Mouse (Mus musculus): ENCODE measurements around the gene Ric1. TPM values are rescaled to one million over a fixed set of nuclear protein-coding genes. Genes with fewer than 3 reads are reported as not detected.

Gene Ric1
- total RNA-seq, 1 experiment: 30.7 TPM

- Histone ChIP-seq H3K9ac (ENCODE audit: insufficient read depth, low read depth, low read length, poor library complexity, severe bottlenecking) (no peak overlapping the region), H3K27ac (ENCODE audit: insufficient read depth, low read depth, low read length, poor library complexity, severe bottlenecking) (no peak overlapping the region), H3K36me3 (ENCODE audit: control insufficient read depth, insufficient read depth, low read length, poor library complexity, severe bottlenecking) (no peaks in the 10 kb centered on the region), H3K4me1 (ENCODE audit: control insufficient read depth in 2 of 2, insufficient read depth in 2 of 2, low read length in 2 of 2, poor library complexity in 1 of 2) (no peaks in the 10 kb centered on the region), H3K4me3 (ENCODE audit: insufficient read depth in 1 of 2, low read depth in 1 of 2, low read length in 2 of 2, poor library complexity in 1 of 2, severe bottlenecking in 1 of 2) (no peak overlapping the region), H3K9me3 (ENCODE audit: control insufficient read depth, insufficient read depth, low read depth, low read length) (no peaks in the 10 kb centered on the region)
- no peak for DNase-seq (ENCODE audit: low read depth, low spot score)
- TF ChIP-seq ZNF384 (IDR thresholded peaks at IDR 0.05; ENCODE audit: low read depth, low read length) (no peak), ZC3H11A (IDR thresholded peaks at IDR 0.05; ENCODE audit: borderline replicate concordance, low read depth, low read length) (no peak), CHD2 (IDR thresholded peaks at IDR 0.05; ENCODE audit: low read depth, low read length) (no peak), HCFC1 (IDR thresholded peaks at IDR 0.05; ENCODE audit: borderline replicate concordance, insufficient read depth, low read length) (no peak), MAFK (IDR thresholded peaks at IDR 0.05; ENCODE audit: insufficient read depth, low read depth, low read length) (no peak)
- in situ Hi-C loops (cut with MboI; ENCODE audit: low sequenced_read_pairs in 2 of 2, unreplicated experiment in 2 of 2): no loop called here
These were observed 38.7 kb upstream of the Ric1 start for GRCm38 (mm10) chr19:29483386-29483785.

- Histone ChIP-seq H3K4me3 (ENCODE audit: insufficient read depth in 1 of 2, low read depth in 1 of 2, low read length in 2 of 2, poor library complexity in 1 of 2, severe bottlenecking in 1 of 2) (no peak overlapping the region), H3K4me1 (ENCODE audit: control insufficient read depth in 2 of 2, insufficient read depth in 2 of 2, low read length in 2 of 2, poor library complexity in 1 of 2) (no peaks in the 10 kb centered on the region), H3K9me3 (ENCODE audit: control insufficient read depth, insufficient read depth, low read depth, low read length) (no peaks in the 10 kb centered on the region), H3K27ac (ENCODE audit: insufficient read depth, low read depth, low read length, poor library complexity, severe bottlenecking) (no peak overlapping the region), H3K9ac (ENCODE audit: insufficient read depth, low read depth, low read length, poor library complexity, severe bottlenecking) (no peak overlapping the region), H3K36me3 (ENCODE audit: control insufficient read depth, insufficient read depth, low read length, poor library complexity, severe bottlenecking) (no peaks in the 10 kb centered on the region)
- TF ChIP-seq CHD2 (IDR thresholded peaks at IDR 0.05; ENCODE audit: low read depth, low read length): no peak
- TF ChIP-seq HCFC1 (IDR thresholded peaks at IDR 0.05; ENCODE audit: borderline replicate concordance, insufficient read depth, low read length): no peak
- TF ChIP-seq MAFK (IDR thresholded peaks at IDR 0.05; ENCODE audit: insufficient read depth, low read depth, low read length): no peak
- in situ Hi-C loops (cut with MboI; ENCODE audit: low sequenced_read_pairs in 2 of 2, unreplicated experiment in 2 of 2): no loop called here
- DNase-seq (ENCODE audit: low read depth, low spot score): no peak
These were observed 37.5 kb upstream of the Ric1 start for GRCm38 (mm10) chr19:29484537-29484936.

GRCm38 (mm10) chr19:29485257-29485948 lies 36.7 kb upstream of the Ric1 start:
- DNase-seq (ENCODE audit: low read depth, low spot score): no peak
- H3K9me3 ChIP-seq (ENCODE audit: control insufficient read depth, insufficient read depth, low read depth, low read length): no peaks in the 10 kb centered on the region
- H3K9ac ChIP-seq (ENCODE audit: insufficient read depth, low read depth, low read length, poor library complexity, severe bottlenecking): no peak overlapping the region
- H3K4me1 ChIP-seq (ENCODE audit: control insufficient read depth in 2 of 2, insufficient read depth in 2 of 2, low read length in 2 of 2, poor library complexity in 1 of 2): no peaks in the 10 kb centered on the region
- no peak overlapping the region for H3K27ac ChIP-seq (ENCODE audit: insufficient read depth, low read depth, low read length, poor library complexity, severe bottlenecking)
- no peak for TF ChIP-seq MAFK (IDR thresholded peaks at IDR 0.05; ENCODE audit: insufficient read depth, low read depth, low read length)
- TF ChIP-seq CHD2 (IDR thresholded peaks at IDR 0.05; ENCODE audit: low read depth, low read length): no peak
- TF ChIP-seq HCFC1 (IDR thresholded peaks at IDR 0.05; ENCODE audit: borderline replicate concordance, insufficient read depth, low read length): no peak
- TF ChIP-seq ZNF384 (IDR thresholded peaks at IDR 0.05; ENCODE audit: low read depth, low read length): no peak
- no peak for TF ChIP-seq ZC3H11A (IDR thresholded peaks at IDR 0.05; ENCODE audit: borderline replicate concordance, low read depth, low read length)
- no peak overlapping the region for H3K4me3 ChIP-seq (ENCODE audit: insufficient read depth in 1 of 2, low read depth in 1 of 2, low read length in 2 of 2, poor library complexity in 1 of 2, severe bottlenecking in 1 of 2)
- in situ Hi-C loops (cut with MboI; ENCODE audit: low sequenced_read_pairs in 2 of 2, unreplicated experiment in 2 of 2): no loop called here
- H3K36me3 ChIP-seq (ENCODE audit: control insufficient read depth, insufficient read depth, low read length, poor library complexity, severe bottlenecking): no peaks in the 10 kb centered on the region

- no peaks in the 10 kb centered on the region for H3K4me1 ChIP-seq (ENCODE audit: control insufficient read depth in 2 of 2, insufficient read depth in 2 of 2, low read length in 2 of 2, poor library complexity in 1 of 2)
- no peak for TF ChIP-seq ZC3H11A (IDR thresholded peaks at IDR 0.05; ENCODE audit: borderline replicate concordance, low read depth, low read length)
- no peak for TF ChIP-seq MAFK (IDR thresholded peaks at IDR 0.05; ENCODE audit: insufficient read depth, low read depth, low read length)
- TF ChIP-seq CHD2 (IDR thresholded peaks at IDR 0.05; ENCODE audit: low read depth, low read length): no peak
- no peak for TF ChIP-seq HCFC1 (IDR thresholded peaks at IDR 0.05; ENCODE audit: borderline replicate concordance, insufficient read depth, low read length)
- TF ChIP-seq ZNF384 (IDR thresholded peaks at IDR 0.05; ENCODE audit: low read depth, low read length): no peak
- H3K9ac ChIP-seq (ENCODE audit: insufficient read depth, low read depth, low read length, poor library complexity, severe bottlenecking): no peak overlapping the region
- no peak for DNase-seq (ENCODE audit: low read depth, low spot score)
- in situ Hi-C loops (cut with MboI; ENCODE audit: low sequenced_read_pairs in 2 of 2, unreplicated experiment in 2 of 2): no loop called here
- no peaks in the 10 kb centered on the region for H3K36me3 ChIP-seq (ENCODE audit: control insufficient read depth, insufficient read depth, low read length, poor library complexity, severe bottlenecking)
- H3K4me3 ChIP-seq (ENCODE audit: insufficient read depth in 1 of 2, low read depth in 1 of 2, low read length in 2 of 2, poor library complexity in 1 of 2, severe bottlenecking in 1 of 2): no peak overlapping the region
- H3K9me3 ChIP-seq (ENCODE audit: control insufficient read depth, insufficient read depth, low read depth, low read length): no peaks in the 10 kb centered on the region
- H3K27ac ChIP-seq (ENCODE audit: insufficient read depth, low read depth, low read length, poor library complexity, severe bottlenecking): no peak overlapping the region
These were observed 35.4 kb upstream of the Ric1 start for GRCm38 (mm10) chr19:29486545-29487206.

All from ES-E14 (cell line).